Mouse (Mus musculus): ENCODE measurements around the gene Asphd1. TPM values are rescaled to one million over a fixed set of nuclear protein-coding genes. Genes with fewer than 3 reads are reported as not detected.
"Not testable (repeated sequence)": the region's sequence is repeated elsewhere in the genome, so short reads cannot be mapped to it uniquely, and the experiment has no call there.

Asphd1 gene
- polyA plus RNA-seq, 1 experiment from 2014 or later = not detected

DNA sequence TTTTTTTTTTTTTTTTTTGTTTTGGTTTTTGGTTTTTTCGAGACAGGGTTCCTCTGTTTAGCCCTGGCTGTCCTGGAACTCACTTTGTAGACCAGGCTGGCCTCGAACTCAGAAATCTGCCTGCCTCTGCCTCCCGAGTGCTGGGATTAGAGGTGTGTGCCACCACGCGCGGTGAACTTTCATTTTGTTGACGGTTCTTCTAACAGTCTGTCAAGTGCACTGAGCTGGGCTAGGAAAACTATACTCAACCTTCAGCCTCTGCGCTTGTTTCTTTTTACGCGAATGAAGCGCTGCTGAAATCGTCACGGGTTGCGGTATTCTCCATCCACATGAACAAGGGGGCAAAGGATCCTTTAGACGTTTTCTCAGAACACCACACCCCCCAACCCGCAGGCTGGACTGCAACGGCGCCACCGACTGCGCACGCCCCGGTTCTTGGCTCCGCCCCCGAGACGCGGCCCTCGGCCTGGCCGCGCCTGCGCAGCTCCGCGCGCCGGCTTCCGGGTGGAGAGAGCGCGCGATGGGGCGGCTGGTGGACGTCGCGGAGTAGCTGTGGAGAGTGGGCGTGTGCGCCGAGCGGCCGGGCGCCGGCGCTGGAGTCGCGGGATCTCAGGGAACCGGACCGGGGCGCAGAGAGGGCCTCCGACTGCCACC lies 20.9 kb downstream of the Asphd1 start, which contains the start of gene Kctd13:
Gene Kctd13, plus strand, starts transcription at position 496 of the 654 bp plus-strand sequence.
- peaks cover 5% of the 10 kb centered on the region for H3K4me1 ChIP-seq (replicated peaks; ENCODE audit: insufficient read depth, low read length)
- WGBS = 2% methylated on average over 56 of the region's 56 CpGs

DNA sequence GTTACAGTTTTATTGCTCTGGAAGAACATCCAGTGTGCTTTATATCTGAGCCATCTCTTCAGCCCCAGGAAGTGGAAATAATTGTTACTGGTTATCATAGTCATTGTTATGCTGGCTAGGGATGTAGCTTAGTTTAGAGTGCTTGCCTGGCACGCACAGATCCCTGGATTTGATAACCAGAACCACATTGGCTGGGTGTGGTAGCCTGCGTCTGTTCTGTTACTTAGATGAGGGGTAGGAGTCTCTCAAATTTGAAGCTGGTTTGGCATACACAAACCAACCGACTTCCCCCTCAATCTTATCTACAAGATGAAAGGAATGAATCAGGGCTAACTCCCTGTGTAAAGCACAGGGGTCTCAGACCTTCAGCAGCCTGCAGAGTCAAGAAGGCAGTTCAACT lies 23.1 kb downstream of the Asphd1 start:
- Histone ChIP-seq H3K4me2 (ENCODE audit: low read length) (no peak overlapping the region), H3K27ac (peak overlapping the region; percentile 19; the same call in 1 of the 2 replicates), H3K27me3 (ENCODE audit: insufficient read depth, low read length) (no peaks in the 10 kb centered on the region), H3K36me3 (ENCODE audit: insufficient read depth, low read length) (no peaks in the 10 kb centered on the region), H3K9me3 (replicated peaks; ENCODE audit: low read length) (no peaks in the 10 kb centered on the region), H3K9ac (ENCODE audit: low read depth, low read length) (no peak overlapping the region), H3K4me3 (replicated peaks; ENCODE audit: low read depth, low read length) (no peak overlapping the region), H3K4me1 (replicated peaks; ENCODE audit: insufficient read depth, low read length) (peaks cover 11% of the 10 kb centered on the region)
- TF ChIP-seq CTCF (IDR thresholded peaks at IDR 0.05; ENCODE audit: low read depth) = no peak
- no peak for DNase-seq (ENCODE audit: low spot score)
- no peak for ATAC-seq (replicated peaks; ENCODE audit: low FRiP score, low read depth)
- 28% methylated on average over 3 of the region's 3 CpGs for WGBS

More for the DNA sequence above, 20.9 kb downstream of the Asphd1 start, which contains the start of gene Kctd13:
- Histone ChIP-seq H3K4me2 (ENCODE audit: low read length) (peak within 1 kb of the TSS; percentile 94), H3K27ac (peak within 1 kb of the TSS; percentile 58; the same call in 1 of the 2 replicates), H3K9ac (ENCODE audit: low read depth, low read length) (peak within 1 kb of the TSS; percentile 83), H3K9me3 (replicated peaks; ENCODE audit: low read length) (no peaks in the 10 kb centered on the region), H3K4me3 (replicated peaks; ENCODE audit: low read depth, low read length) (peak within 1 kb of the TSS; percentile 75), H3K36me3 (ENCODE audit: insufficient read depth, low read length) (peaks cover 4% of the 10 kb centered on the region; the same call in 1 of the 2 replicates), H3K27me3 (ENCODE audit: insufficient read depth, low read length) (no peaks in the 10 kb centered on the region)
- no peak for TF ChIP-seq CTCF (IDR thresholded peaks at IDR 0.05; ENCODE audit: low read depth)
- ATAC-seq (replicated peaks; ENCODE audit: low FRiP score, low read depth) (peak; percentile 92), DNase-seq (ENCODE audit: low spot score) (peak; percentile 95)

GRCm38 (mm10) chr7:126923999-126924398 lies 25.4 kb downstream of the Asphd1 start:
- WGBS = 75% methylated on average over 5 of the region's 5 CpGs
- Histone ChIP-seq H3K4me3 (replicated peaks; ENCODE audit: low read depth, low read length) (no peak overlapping the region), H3K27ac (no peak overlapping the region), H3K36me3 (ENCODE audit: insufficient read depth, low read length) (no peaks in the 10 kb centered on the region), H3K4me1 (replicated peaks; ENCODE audit: insufficient read depth, low read length) (0 out of 2 replicates have a peak, but pooled peaks cover 6% of the 10 kb centered on the region), H3K9ac (ENCODE audit: low read depth, low read length) (no peak overlapping the region), H3K9me3 (replicated peaks; ENCODE audit: low read length) (no peaks in the 10 kb centered on the region), H3K4me2 (ENCODE audit: low read length) (no peak overlapping the region), H3K27me3 (ENCODE audit: insufficient read depth, low read length) (no peaks in the 10 kb centered on the region)
- DNase-seq (ENCODE audit: low spot score) (no peak), ATAC-seq (replicated peaks; ENCODE audit: low FRiP score, low read depth) (no peak)
- no peak for TF ChIP-seq CTCF (IDR thresholded peaks at IDR 0.05; ENCODE audit: low read depth)

- H3K4me3 ChIP-seq (replicated peaks; ENCODE audit: low read depth, low read length) = no peak within 1 kb of the TSS
- peak; percentile 89 for ATAC-seq (replicated peaks; ENCODE audit: low FRiP score, low read depth)
- H3K4me2 ChIP-seq (ENCODE audit: low read length) = peak within 1 kb of the TSS; percentile 30; the same call in 1 of the 2 replicates
- 0 out of 2 replicates have a peak within 1 kb of the TSS, but pooled peaks have one; percentile 27 for H3K9ac ChIP-seq (ENCODE audit: low read depth, low read length)
- 0 out of 2 replicates have a peak, but pooled peaks cover 6% of the 10 kb centered on the region for H3K4me1 ChIP-seq (replicated peaks; ENCODE audit: insufficient read depth, low read length)
- no peaks in the 10 kb centered on the region for H3K9me3 ChIP-seq (replicated peaks; ENCODE audit: low read length)
- TF ChIP-seq CTCF (IDR thresholded peaks at IDR 0.05; ENCODE audit: low read depth) = peak; percentile 41
- H3K27ac ChIP-seq = peak within 1 kb of the TSS; percentile 65
- no peaks in the 10 kb centered on the region for H3K27me3 ChIP-seq (ENCODE audit: insufficient read depth, low read length)
- WGBS = 34% methylated on average over 5 of the region's 5 CpGs
- peak; percentile 88 for DNase-seq (ENCODE audit: low spot score)
- no peaks in the 10 kb centered on the region for H3K36me3 ChIP-seq (ENCODE audit: insufficient read depth, low read length)
Observed at GRCm38 (mm10) chr7:126922624-126923060, 26.7 kb downstream of the Asphd1 start, which contains the start of gene Tmem219. Gene Tmem219, minus strand, starts transcription at chr7:126922917.

DNA sequence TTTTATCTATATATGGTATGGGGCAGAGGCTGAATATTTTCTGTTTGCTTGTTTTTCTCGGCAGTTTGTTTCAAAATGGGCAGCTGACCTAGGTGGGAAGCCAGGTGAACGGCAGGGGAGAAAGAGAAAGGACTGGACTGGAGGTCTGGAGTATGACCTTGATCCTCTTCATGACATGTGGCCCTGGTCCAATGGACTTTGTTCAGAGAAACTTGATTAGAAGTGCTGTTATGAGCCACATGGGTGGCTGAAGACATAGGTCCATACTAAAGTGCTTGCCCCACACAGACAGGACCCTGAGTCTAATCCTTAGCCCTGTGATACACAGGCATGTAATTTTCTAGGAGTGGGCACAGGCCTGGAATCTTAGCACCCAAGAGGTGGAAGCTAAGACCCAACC lies 27.8 kb downstream of the Asphd1 start:
- no peak overlapping the region for H3K4me3 ChIP-seq (replicated peaks; ENCODE audit: low read depth, low read length)
- 0 out of 2 replicates have a peak overlapping the region, but pooled peaks have one; percentile 5 for H3K9ac ChIP-seq (ENCODE audit: low read depth, low read length)
- H3K36me3 ChIP-seq (ENCODE audit: insufficient read depth, low read length) = no peaks in the 10 kb centered on the region
- no peak for TF ChIP-seq CTCF (IDR thresholded peaks at IDR 0.05; ENCODE audit: low read depth)
- WGBS = 51% methylated on average over 2 of the region's 2 CpGs
- no peaks in the 10 kb centered on the region for H3K27me3 ChIP-seq (ENCODE audit: insufficient read depth, low read length)
- no peaks in the 10 kb centered on the region for H3K9me3 ChIP-seq (replicated peaks; ENCODE audit: low read length)
- H3K27ac ChIP-seq = peak overlapping the region; percentile 65
- DNase-seq (ENCODE audit: low spot score) = no peak
- 0 out of 2 replicates have a peak, but pooled peaks cover 6% of the 10 kb centered on the region for H3K4me1 ChIP-seq (replicated peaks; ENCODE audit: insufficient read depth, low read length)
- H3K4me2 ChIP-seq (ENCODE audit: low read length) = no peak overlapping the region
- 0 out of 2 replicates have a peak, but pooled peaks have one; percentile 15 for ATAC-seq (replicated peaks; ENCODE audit: low FRiP score, low read depth)

DNA sequence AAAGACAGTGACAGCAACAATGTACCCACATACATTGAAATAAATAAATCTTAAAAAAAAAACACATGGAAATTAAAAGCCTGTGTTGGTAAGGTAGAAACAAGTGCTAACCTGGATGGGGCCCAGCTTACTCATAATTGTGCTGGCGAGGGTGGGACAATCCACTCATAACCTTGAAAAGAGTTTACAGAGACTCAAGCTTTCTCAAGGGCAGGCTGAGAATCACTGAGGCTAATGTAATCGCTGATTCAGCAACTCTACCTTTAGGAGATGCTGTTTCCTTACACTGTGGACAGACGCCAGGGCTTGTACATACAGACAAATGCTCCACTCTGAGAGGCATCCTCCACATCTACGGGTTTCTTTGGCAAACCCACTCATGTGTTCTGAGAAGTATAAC lies 29.4 kb downstream of the Asphd1 start:
- no peaks in the 10 kb centered on the region for H3K27me3 ChIP-seq (ENCODE audit: insufficient read depth, low read length)
- DNase-seq (ENCODE audit: low spot score) (no peak), ATAC-seq (replicated peaks; ENCODE audit: low FRiP score, low read depth) (no peak)
- no peaks in the 10 kb centered on the region for H3K36me3 ChIP-seq (ENCODE audit: insufficient read depth, low read length)
- no peak overlapping the region for H3K27ac ChIP-seq
- H3K9me3 ChIP-seq (replicated peaks; ENCODE audit: low read length) = no peaks in the 10 kb centered on the region
- H3K4me2 ChIP-seq (ENCODE audit: low read length) = no peak overlapping the region
- no peak overlapping the region for H3K4me3 ChIP-seq (replicated peaks; ENCODE audit: low read depth, low read length)
- 0 out of 2 replicates have a peak, but pooled peaks cover 6% of the 10 kb centered on the region for H3K4me1 ChIP-seq (replicated peaks; ENCODE audit: insufficient read depth, low read length)
- H3K9ac ChIP-seq (ENCODE audit: low read depth, low read length) = no peak overlapping the region
- WGBS = 83% methylated on average over 4 of the region's 4 CpGs
- TF ChIP-seq CTCF (IDR thresholded peaks at IDR 0.05; ENCODE audit: low read depth) = no peak

GRCm38 (mm10) chr7:126918356-126918755 lies 31.0 kb downstream of the Asphd1 start:
- H3K36me3 ChIP-seq (ENCODE audit: insufficient read depth, low read length); H3K4me1 ChIP-seq (replicated peaks; ENCODE audit: insufficient read depth, low read length); H3K27me3 ChIP-seq (ENCODE audit: insufficient read depth, low read length); DNase-seq (ENCODE audit: low spot score); H3K9ac ChIP-seq (ENCODE audit: low read depth, low read length); H3K4me2 ChIP-seq (ENCODE audit: low read length); ATAC-seq (replicated peaks; ENCODE audit: low FRiP score, low read depth); H3K27ac ChIP-seq; H3K9me3 ChIP-seq (replicated peaks; ENCODE audit: low read length); H3K4me3 ChIP-seq (replicated peaks; ENCODE audit: low read depth, low read length): not testable (repeated sequence)
- WGBS = 26% methylated on average over 4 of the region's 4 CpGs

Measured in kidney, postnatal 0 days (tissue).